8 mouse cellular contexts compared by ENCODE assay signal in the genomic region with DNA sequence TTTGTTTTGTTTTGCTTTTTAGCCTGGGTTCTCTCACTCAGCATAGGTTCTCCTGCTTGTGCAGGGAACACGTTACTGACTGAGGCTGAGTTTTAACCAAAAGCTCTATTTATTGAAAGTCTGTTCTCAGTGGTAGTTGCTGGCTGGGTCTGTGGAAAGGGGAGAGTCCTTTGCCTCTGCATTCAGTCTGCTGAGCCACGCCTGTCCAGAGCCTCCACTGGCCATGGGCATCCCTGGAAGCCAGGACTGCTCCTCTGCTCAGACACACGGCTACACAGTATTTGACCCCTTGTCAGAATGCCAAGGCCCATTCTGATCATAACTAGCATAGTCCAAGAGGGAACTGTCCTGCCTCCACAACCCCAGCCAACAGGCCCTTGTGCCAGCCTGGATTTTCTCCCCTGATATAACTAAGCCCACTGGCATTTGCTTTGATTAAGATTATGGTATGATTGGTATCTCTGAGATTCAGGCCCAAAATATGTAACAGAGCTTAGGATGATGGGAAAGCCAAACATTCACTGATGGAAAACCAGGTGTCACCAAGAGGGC.
A peak's percentile ranks its signal among the peaks of the same experiment; 100 is the strongest.
DNase-seq lines count a peak whose midpoint lies in the region; ATAC-seq and TF ChIP-seq lines count a peak whose summit lies in the region.

No protein-coding gene starts in this region.

- no peaks in the 10 kb centered on the region for H3K9me3 ChIP-seq in heart, embryonic 16.5 days (replicated peaks; ENCODE audit: control insufficient read depth, low read length)
- no peaks in the 10 kb centered on the region for H3K9me3 ChIP-seq in lung, embryonic 15.5 days
- H3K9me3 ChIP-seq in midbrain, postnatal 0 days (ENCODE audit: low read length): no peaks in the 10 kb centered on the region

- H3K27ac ChIP-seq in heart, embryonic 16.5 days (ENCODE audit: low read length): peak overlapping the region; percentile 100
- H3K27ac ChIP-seq in lung, embryonic 15.5 days: peak overlapping the region; percentile 85
- H3K27ac ChIP-seq in midbrain, postnatal 0 days (ENCODE audit: low read depth, low read length): no peak overlapping the region

- H3K9ac ChIP-seq in heart, embryonic 16.5 days (ENCODE audit: low read length): peak overlapping the region; percentile 73
- H3K9ac ChIP-seq in lung, embryonic 15.5 days: no peak overlapping the region
- H3K9ac ChIP-seq in midbrain, postnatal 0 days (replicated peaks; ENCODE audit: low read length, poor library complexity, severe bottlenecking): no peak overlapping the region

- H3K4me3 ChIP-seq in heart, embryonic 16.5 days (ENCODE audit: low read length): no peak overlapping the region
- H3K4me3 ChIP-seq in lung, embryonic 15.5 days: no peak overlapping the region
- no peak overlapping the region for H3K4me3 ChIP-seq in midbrain, postnatal 0 days (ENCODE audit: low read depth, low read length)

- TF ChIP-seq CTCF in midbrain, postnatal 0 days (IDR thresholded peaks at IDR 0.05): no peak

- H3K27me3 ChIP-seq in heart, embryonic 16.5 days (ENCODE audit: control insufficient read depth, insufficient read depth, low read length): no peaks in the 10 kb centered on the region
- H3K27me3 ChIP-seq in lung, embryonic 15.5 days: no peaks in the 10 kb centered on the region
- no peaks in the 10 kb centered on the region for H3K27me3 ChIP-seq in midbrain, postnatal 0 days (ENCODE audit: insufficient read depth, low read length)

- intact Hi-C loops in heart, postnatal 36 days (cut with DNase I): loop anchor here (5.0 kb wide), 1 partner anchor 62 kb away; no protein-coding TSS in a partner anchor

- 33% methylated on average over 3 of the region's 3 CpGs for WGBS in heart, embryonic 16.5 days
- 41% methylated on average over 3 of the region's 3 CpGs for WGBS in lung, embryonic 15.5 days
- WGBS in midbrain, postnatal 0 days: 76% methylated on average over 3 of the region's 3 CpGs

- ATAC-seq in heart, embryonic 16.5 days (replicated peaks; ENCODE audit: extremely low read depth, insufficient read depth, low FRiP score): peak; percentile 43
- no peak for ATAC-seq in lung, embryonic 15.5 days (ENCODE audit: borderline replicate concordance, extremely low read depth, low FRiP score, low TSS enrichment)
- no peak for ATAC-seq in midbrain, postnatal 0 days (ENCODE audit: low FRiP score)

- peak overlapping the region; percentile 27; the same call in 1 of the 2 replicates for H3K4me2 ChIP-seq in heart, embryonic 16.5 days (ENCODE audit: low read depth, low read length)
- H3K4me2 ChIP-seq in lung, embryonic 15.5 days: no peak overlapping the region
- H3K4me2 ChIP-seq in midbrain, postnatal 0 days (ENCODE audit: low read depth, low read length, poor library complexity, severe bottlenecking): no peak overlapping the region

- DNase-seq in heart, adult 18-20 months: peak; percentile 54 to 57
- DNase-seq in heart, postnatal 36 days: no peak
- peak; percentile 98 for DNase-seq in Muller cell, postnatal 12 days (ENCODE audit: inconsistent ontology term)
- no peak for DNase-seq in spleen, postnatal 14 days (ENCODE audit: low spot score in 2 of 2)
- no peak for DNase-seq in cerebellum, adult 11 months
- DNase-seq in midbrain, postnatal 0 days (ENCODE audit: low spot score): no peak

- peaks cover 64% of the 10 kb centered on the region for H3K4me1 ChIP-seq in heart, embryonic 16.5 days (ENCODE audit: control insufficient read depth, insufficient read depth, low read length)
- H3K4me1 ChIP-seq in lung, embryonic 15.5 days: peaks cover 39% of the 10 kb centered on the region
- H3K4me1 ChIP-seq in midbrain, postnatal 0 days (ENCODE audit: insufficient read depth, low read length): no peaks in the 10 kb centered on the region

- H3K36me3 ChIP-seq in heart, embryonic 16.5 days (ENCODE audit: control insufficient read depth, insufficient read depth): peaks cover 10% of the 10 kb centered on the region
- H3K36me3 ChIP-seq in lung, embryonic 15.5 days: no peaks in the 10 kb centered on the region
- H3K36me3 ChIP-seq in midbrain, postnatal 0 days (ENCODE audit: insufficient read depth, low read length): no peaks in the 10 kb centered on the region

Comparison
In these comparisons a context has a peak if more than half of its experiments do, and no peak if none do; other contexts are left out.
1. DNase-seq: peak in heart, adult 18-20 months (2 of 2) and Muller cell, postnatal 12 days (single experiment); none in heart, postnatal 36 days (0 of 2), spleen, postnatal 14 days (0 of 2), cerebellum, adult 11 months (single experiment) and midbrain, postnatal 0 days (single experiment).